Mouse (Mus musculus): ENCODE data around the gene Acaa1b. TPM values are rescaled to one million over a fixed set of nuclear protein-coding genes. Genes with fewer than 3 reads are reported as not detected.

Gene Acaa1b
- total and polyA plus RNA-seq, 2 experiments from 2014 or later: 2.1 to 2.7 TPM

DNA sequence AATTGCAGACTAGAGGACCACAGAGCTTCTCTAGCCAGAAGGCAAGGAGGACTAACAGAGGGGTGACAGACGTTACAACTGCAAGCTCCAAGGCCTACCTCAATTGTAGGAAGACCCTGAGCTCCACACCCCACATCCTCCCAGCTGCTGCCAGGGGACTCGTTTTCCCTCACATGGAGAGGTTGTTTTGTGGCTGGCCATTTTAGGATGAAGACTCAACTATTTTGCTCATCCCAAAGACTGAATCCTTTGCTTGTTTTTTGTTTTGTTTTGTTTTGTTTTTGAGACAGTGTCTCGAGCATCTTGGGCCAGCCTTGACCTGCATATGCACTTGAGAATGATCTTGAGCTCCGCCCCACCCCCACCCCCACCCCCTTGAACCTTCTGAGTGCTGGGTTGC, 2.0 kb upstream of the Acaa1b start, which contains the start of gene Gm47289:
Gene Gm47289, plus strand, starts transcription at position 301 of the 400 bp plus-strand sequence.
- no peak within 1 kb of the TSS for H3K27ac ChIP-seq (ENCODE audit: low read depth, low read length)
- TF ChIP-seq CTCF (IDR thresholded peaks at IDR 0.05; ENCODE audit: low read depth): no peak
- no peaks in the 10 kb centered on the region for H3K4me1 ChIP-seq (ENCODE audit: insufficient read depth)
- ATAC-seq: no peak
- peaks cover 8% of the 10 kb centered on the region; the same call in 1 of the 2 replicates for H3K27me3 ChIP-seq (ENCODE audit: insufficient read depth, low read length)
- no peaks in the 10 kb centered on the region for H3K36me3 ChIP-seq (ENCODE audit: insufficient read depth)
- H3K9ac ChIP-seq: no peak within 1 kb of the TSS
- WGBS: 60% methylated on average over 4 of the region's 4 CpGs
- H3K9me3 ChIP-seq (ENCODE audit: low read length): no peaks in the 10 kb centered on the region
- no peak within 1 kb of the TSS for H3K4me2 ChIP-seq (ENCODE audit: low read depth)
- DNase-seq: no peak
- no peak within 1 kb of the TSS for H3K4me3 ChIP-seq (ENCODE audit: low read depth, low read length)

DNA sequence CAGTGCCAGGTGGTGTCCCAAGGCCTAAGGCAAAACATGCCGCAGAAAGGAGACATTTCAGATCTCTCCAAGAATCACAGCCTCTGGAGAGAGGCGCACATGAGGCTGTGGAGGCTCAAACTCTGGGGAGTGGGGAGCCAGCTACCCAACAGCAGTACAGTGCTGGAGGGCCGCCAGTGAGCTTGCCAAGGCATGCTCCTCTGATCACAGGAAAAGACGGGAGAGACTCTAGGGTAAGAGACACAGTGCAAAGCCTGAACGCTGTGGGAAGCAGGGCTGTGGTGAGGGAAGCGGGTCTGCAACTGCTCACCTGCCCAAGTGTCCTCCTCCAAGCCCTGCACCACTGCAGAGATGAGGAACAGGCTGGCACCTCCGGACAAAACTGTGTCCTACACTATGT, 1.1 kb downstream of the Acaa1b start:
- no peaks in the 10 kb centered on the region for H3K4me1 ChIP-seq (ENCODE audit: insufficient read depth)
- WGBS: 56% methylated on average over 7 of the region's 7 CpGs
- ATAC-seq (no peak), DNase-seq (no peak)
- no peak for TF ChIP-seq CTCF (IDR thresholded peaks at IDR 0.05; ENCODE audit: low read depth)
- H3K4me3 ChIP-seq (ENCODE audit: low read depth, low read length): no peak overlapping the region
- H3K27me3 ChIP-seq (ENCODE audit: insufficient read depth, low read length): peaks cover 8% of the 10 kb centered on the region; the same call in 1 of the 2 replicates
- H3K4me2 ChIP-seq (ENCODE audit: low read depth): peak overlapping the region; percentile 57; the same call in 1 of the 2 replicates
- no peak overlapping the region for H3K27ac ChIP-seq (ENCODE audit: low read depth, low read length)
- no peak overlapping the region for H3K9ac ChIP-seq
- no peaks in the 10 kb centered on the region for H3K9me3 ChIP-seq (ENCODE audit: low read length)
- H3K36me3 ChIP-seq (ENCODE audit: insufficient read depth): no peaks in the 10 kb centered on the region

DNA sequence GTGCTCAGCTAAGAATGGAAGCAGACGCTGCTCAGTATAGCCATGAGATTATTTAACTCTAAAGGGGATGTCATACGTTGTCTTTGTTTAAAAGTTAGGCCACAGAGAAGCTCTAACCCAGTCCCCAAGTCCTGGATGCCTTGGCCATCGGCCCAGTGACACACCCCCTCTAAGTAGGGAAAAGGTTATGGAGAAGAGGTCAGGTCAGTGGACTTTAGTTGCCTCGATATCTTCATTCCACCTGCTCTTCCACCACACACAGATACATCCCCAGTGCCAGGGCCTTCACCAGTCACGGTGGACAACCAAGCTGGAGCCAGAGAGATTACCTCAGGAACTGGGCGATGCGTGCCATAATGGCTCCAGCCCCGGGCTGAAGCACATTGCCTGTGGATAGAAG, 1.5 kb downstream of the Acaa1b start:
- Histone ChIP-seq H3K4me2 (ENCODE audit: low read depth) (no peak overlapping the region), H3K27me3 (ENCODE audit: insufficient read depth, low read length) (peaks cover 8% of the 10 kb centered on the region; the same call in 1 of the 2 replicates), H3K9ac (no peak overlapping the region), H3K27ac (ENCODE audit: low read depth, low read length) (no peak overlapping the region), H3K4me3 (ENCODE audit: low read depth, low read length) (no peak overlapping the region), H3K4me1 (ENCODE audit: insufficient read depth) (no peaks in the 10 kb centered on the region), H3K9me3 (ENCODE audit: low read length) (no peaks in the 10 kb centered on the region), H3K36me3 (ENCODE audit: insufficient read depth) (no peaks in the 10 kb centered on the region)
- ATAC-seq: no peak
- TF ChIP-seq CTCF (IDR thresholded peaks at IDR 0.05; ENCODE audit: low read depth): no peak
- DNase-seq: no peak
- 84% methylated on average over 8 of the region's 8 CpGs for WGBS

- Histone ChIP-seq H3K9me3 (ENCODE audit: low read length) (no peaks in the 10 kb centered on the region), H3K27ac (ENCODE audit: low read depth, low read length) (no peak overlapping the region), H3K9ac (no peak overlapping the region), H3K4me3 (ENCODE audit: low read depth, low read length) (no peak overlapping the region), H3K36me3 (ENCODE audit: insufficient read depth) (no peaks in the 10 kb centered on the region), H3K27me3 (ENCODE audit: insufficient read depth, low read length) (0 out of 2 replicates have a peak, but pooled peaks cover 8% of the 10 kb centered on the region), H3K4me2 (ENCODE audit: low read depth) (no peak overlapping the region), H3K4me1 (ENCODE audit: insufficient read depth) (no peaks in the 10 kb centered on the region)
- DNase-seq (no peak), ATAC-seq (no peak)
- TF ChIP-seq CTCF (IDR thresholded peaks at IDR 0.05; ENCODE audit: low read depth): no peak
- WGBS: 47% methylated on average over 2 of the region's 2 CpGs
Observed at GRCm38 (mm10) chr9:119151751-119152150, 5.1 kb downstream of the Acaa1b start.

- DNase-seq: no peak
- no peak overlapping the region for H3K4me3 ChIP-seq (ENCODE audit: low read depth, low read length)
Observed at GRCm38 (mm10) chr9:119149601-119150000, 7.3 kb downstream of the Acaa1b start.

DNA sequence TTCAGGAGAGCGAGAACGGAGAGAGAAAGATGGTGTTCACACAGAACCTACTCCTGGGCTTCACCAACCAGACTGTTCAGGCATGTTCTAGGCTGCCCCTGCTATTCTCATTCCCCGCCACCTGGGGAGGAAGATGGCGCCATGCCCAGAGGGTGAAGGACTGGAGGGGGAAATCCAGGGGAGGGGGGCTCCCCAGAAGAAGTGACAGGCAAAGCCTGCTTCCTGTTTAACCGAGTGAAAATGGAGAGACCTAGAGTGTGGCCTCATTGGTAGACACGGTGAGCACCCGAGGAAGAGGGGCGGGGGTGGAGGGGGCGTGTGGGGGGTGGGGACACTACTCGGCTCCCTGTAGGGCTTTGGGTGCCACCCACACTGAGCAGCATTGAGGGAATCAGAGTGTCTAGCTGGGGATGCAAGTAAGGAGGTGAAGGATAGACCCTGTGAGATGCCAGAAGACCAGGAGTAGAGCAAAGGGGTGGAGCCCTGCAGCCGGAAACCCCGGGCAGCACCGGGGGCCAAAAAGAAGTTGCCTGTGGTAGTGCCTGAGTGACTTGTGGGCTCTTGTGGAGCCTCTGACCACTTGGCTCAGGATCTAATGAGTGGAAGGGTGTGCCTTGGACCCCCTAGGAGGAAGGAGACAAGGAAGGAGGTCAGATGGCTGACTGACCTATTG, 10.7 kb downstream of the Acaa1b start:
- H3K9ac ChIP-seq: no peak overlapping the region
- H3K4me2 ChIP-seq (ENCODE audit: low read depth): no peak overlapping the region
- no peak for TF ChIP-seq CTCF (IDR thresholded peaks at IDR 0.05; ENCODE audit: low read depth)

More at GRCm38 (mm10) chr9:119149601-119150000, 7.3 kb downstream of the Acaa1b start:
- WGBS: 35% methylated on average over 5 of the region's 5 CpGs
- Histone ChIP-seq H3K27me3 (ENCODE audit: insufficient read depth, low read length) (no peaks in the 10 kb centered on the region), H3K27ac (ENCODE audit: low read depth, low read length) (no peak overlapping the region), H3K36me3 (ENCODE audit: insufficient read depth) (no peaks in the 10 kb centered on the region), H3K4me2 (ENCODE audit: low read depth) (no peak overlapping the region), H3K9me3 (ENCODE audit: low read length) (no peaks in the 10 kb centered on the region), H3K9ac (no peak overlapping the region), H3K4me1 (ENCODE audit: insufficient read depth) (no peaks in the 10 kb centered on the region)
- ATAC-seq: no peak
- no peak for TF ChIP-seq CTCF (IDR thresholded peaks at IDR 0.05; ENCODE audit: low read depth)

DNA sequence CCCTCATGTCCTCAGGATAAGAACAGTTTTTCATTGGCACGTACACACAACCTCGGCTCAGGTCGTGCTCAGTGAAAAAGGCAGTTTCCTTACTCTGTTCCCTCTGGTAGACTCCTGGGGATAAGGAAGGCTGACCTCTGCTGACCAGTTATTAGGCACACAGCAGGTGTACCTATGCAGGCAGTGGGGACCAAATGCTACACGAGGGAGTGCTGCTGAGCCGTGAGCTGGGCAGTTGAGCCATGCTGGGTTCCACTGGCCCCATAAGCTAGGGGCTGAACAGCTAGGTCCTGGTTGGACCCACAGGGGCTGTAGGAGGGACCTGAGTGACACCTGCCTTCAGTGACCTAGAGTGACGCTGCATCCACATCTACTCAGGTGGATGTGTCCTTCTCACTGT, 11.3 kb downstream of the Acaa1b start:
- Histone ChIP-seq H3K9ac (no peak overlapping the region), H3K4me2 (ENCODE audit: low read depth) (no peak overlapping the region), H3K9me3 (ENCODE audit: low read length) (no peaks in the 10 kb centered on the region), H3K36me3 (ENCODE audit: insufficient read depth) (no peaks in the 10 kb centered on the region), H3K4me3 (ENCODE audit: low read depth, low read length) (no peak overlapping the region), H3K27ac (ENCODE audit: low read depth, low read length) (no peak overlapping the region), H3K27me3 (ENCODE audit: insufficient read depth, low read length) (no peaks in the 10 kb centered on the region), H3K4me1 (ENCODE audit: insufficient read depth) (no peaks in the 10 kb centered on the region)
- WGBS: 64% methylated on average over 6 of the region's 6 CpGs
- ATAC-seq (no peak), DNase-seq (no peak)
- TF ChIP-seq CTCF (IDR thresholded peaks at IDR 0.05; ENCODE audit: low read depth): no peak

More for the DNA sequence above, 10.7 kb downstream of the Acaa1b start:
- Histone ChIP-seq H3K27me3 (ENCODE audit: insufficient read depth, low read length) (no peaks in the 10 kb centered on the region), H3K9me3 (ENCODE audit: low read length) (no peaks in the 10 kb centered on the region), H3K4me1 (ENCODE audit: insufficient read depth) (no peaks in the 10 kb centered on the region), H3K4me3 (ENCODE audit: low read depth, low read length) (no peak overlapping the region), H3K27ac (ENCODE audit: low read depth, low read length) (no peak overlapping the region), H3K36me3 (ENCODE audit: insufficient read depth) (no peaks in the 10 kb centered on the region)
- 77% methylated on average over 13 of the region's 13 CpGs for WGBS
- ATAC-seq (no peak), DNase-seq (no peak)
